Mouse (Mus musculus) megakaryocyte, embryonic 14.5 days (primary cell): ENCODE data around the gene Cd19.

ENCODE experiments used
- FLI1 ChIP-seq: IDR thresholded peaks from 2 replicates; pipeline ENCODE4 v1.6.1; 2012; ENCODE audit warnings: low read length, inconsistent platforms, mixed read lengths
- GATA1 ChIP-seq: IDR thresholded peaks from 3 replicates; pipeline ENCODE4 v1.6.1; 2012; ENCODE audit warnings: mixed read lengths, low read length, inconsistent platforms, borderline replicate concordance

GRCm38 (mm10) chr7:126369393-126369792, 45.3 kb downstream of the Cd19 start, which contains the start of gene Lat:
- TF ChIP-seq GATA1, result no peak
- TF ChIP-seq FLI1, result no peak
